Mouse (Mus musculus): Measurements from ENCODE around the gene Sp7. TPM values are rescaled to one million over a fixed set of nuclear protein-coding genes. Genes with fewer than 3 reads are reported as not detected.

The Sp7 gene
- polyA plus RNA-seq, 1 experiment = not detected

DNA sequence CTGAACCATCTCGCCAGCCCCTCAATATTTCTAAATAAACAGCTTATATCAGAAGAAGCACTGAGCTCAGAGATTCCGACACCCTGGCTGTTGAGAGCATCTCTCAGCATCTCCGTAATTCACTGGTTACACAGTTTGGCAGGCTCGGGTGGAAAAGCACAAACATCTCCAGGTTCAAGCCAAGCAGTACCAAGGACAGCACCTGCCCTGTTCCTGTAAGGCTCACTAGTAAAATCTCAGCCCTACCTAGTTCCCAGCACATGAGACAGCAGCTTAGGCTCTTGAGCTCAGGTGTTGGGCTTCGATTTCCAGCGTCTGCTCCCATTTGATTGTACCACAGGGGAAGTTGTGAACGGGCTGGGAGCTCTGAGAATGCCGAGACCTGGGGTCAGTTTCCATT, 31.7 kb downstream of the Sp7 start:
- Histone ChIP-seq H3K4me1 (ENCODE audit: control insufficient read depth, insufficient read depth, insufficient read length) (peaks cover 8% of the 10 kb centered on the region; the same call in 1 of the 2 replicates), H3K27me3 (ENCODE audit: control insufficient read depth, insufficient read depth, low read length) (no peaks in the 10 kb centered on the region), H3K27ac (ENCODE audit: insufficient read depth, low read length) (no peak overlapping the region), H3K36me3 (ENCODE audit: control insufficient read depth, insufficient read depth, low read length) (peaks cover 30% of the 10 kb centered on the region), H3K4me3 (ENCODE audit: extremely low read depth, insufficient read depth, insufficient read length) (no peak overlapping the region)
- DNase-seq (ENCODE audit: low read depth in 1 of 2, low spot score in 2 of 2) = no peak
- 93% methylated on average over 8 of the region's 8 CpGs for WGBS
- TF ChIP-seq CTCF (IDR thresholded peaks at IDR 0.05; ENCODE audit: extremely low read depth, insufficient read depth, insufficient read length, insufficient replicate concordance) = no peak
- no peak for TF ChIP-seq POLR2A (IDR thresholded peaks at IDR 0.05; ENCODE audit: low read depth, low read length)

DNA sequence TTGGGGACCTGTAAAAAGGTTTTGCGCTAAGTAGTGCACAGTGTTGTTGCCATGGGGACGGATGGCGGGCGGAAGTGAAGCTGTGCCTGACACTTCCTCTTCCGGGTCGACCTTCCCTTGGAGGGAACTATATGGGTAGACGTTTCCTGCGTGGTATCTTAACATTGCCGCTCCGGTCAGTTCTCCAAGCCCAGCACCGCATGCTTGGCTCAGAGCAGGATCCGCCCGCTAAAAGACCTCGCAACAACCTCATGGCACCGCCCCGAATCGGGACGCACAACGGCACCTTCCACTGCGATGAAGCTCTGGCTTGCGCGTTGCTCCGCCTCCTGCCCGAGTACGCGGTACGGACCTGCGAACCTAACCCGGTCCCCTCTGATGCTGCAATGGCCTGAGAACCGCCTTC, 35.4 kb downstream of the Sp7 start, which contains the start of gene Myg1:
Myg1 (plus strand) TSS at position 100 of the 406 bp plus-strand sequence.
- Histone ChIP-seq H3K4me3 (ENCODE audit: extremely low read depth, insufficient read depth, insufficient read length) (peak within 1 kb of the TSS; percentile 91), H3K27me3 (ENCODE audit: control insufficient read depth, insufficient read depth, low read length) (no peaks in the 10 kb centered on the region), H3K27ac (ENCODE audit: insufficient read depth, low read length) (peak within 1 kb of the TSS; percentile 72), H3K36me3 (ENCODE audit: control insufficient read depth, insufficient read depth, low read length) (peaks cover 11% of the 10 kb centered on the region), H3K4me1 (ENCODE audit: control insufficient read depth, insufficient read depth, insufficient read length) (peaks cover 8% of the 10 kb centered on the region; the same call in 1 of the 2 replicates)
- peak; percentile 72 to 83 for DNase-seq (ENCODE audit: low read depth in 1 of 2, low spot score in 2 of 2)
- WGBS = under 1% methylated on average over 30 of the region's 30 CpGs
- TF ChIP-seq POLR2A (IDR thresholded peaks at IDR 0.05; ENCODE audit: low read depth, low read length) = no peak
- no peak for TF ChIP-seq CTCF (IDR thresholded peaks at IDR 0.05; ENCODE audit: extremely low read depth, insufficient read depth, insufficient read length, insufficient replicate concordance)

DNA sequence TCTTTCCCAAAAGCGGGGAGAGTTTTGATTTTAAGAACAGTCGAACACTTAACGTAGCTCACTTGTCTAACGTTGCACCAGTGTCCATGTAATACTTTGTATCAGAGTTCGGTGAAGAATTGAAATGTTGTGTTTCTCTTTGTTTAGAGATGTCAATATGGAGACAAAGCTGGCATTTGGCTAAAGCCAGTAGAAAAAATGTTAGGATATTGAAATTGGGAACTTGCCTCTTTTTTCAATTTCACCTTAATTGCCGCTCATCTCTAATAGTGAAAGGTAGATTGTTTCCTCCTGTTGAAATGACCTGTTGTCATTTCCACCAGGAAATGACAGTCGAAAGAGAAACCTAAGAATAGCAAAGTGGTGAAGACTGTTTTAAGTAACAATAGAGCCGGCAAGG, 40.1 kb downstream of the Sp7 start:
- Histone ChIP-seq H3K4me1 (ENCODE audit: control insufficient read depth, insufficient read depth, insufficient read length) (peaks cover 2% of the 10 kb centered on the region; the same call in 1 of the 2 replicates), H3K27ac (ENCODE audit: insufficient read depth, low read length) (no peak overlapping the region), H3K27me3 (ENCODE audit: control insufficient read depth, insufficient read depth, low read length) (no peaks in the 10 kb centered on the region), H3K36me3 (ENCODE audit: control insufficient read depth, insufficient read depth, low read length) (peaks cover 5% of the 10 kb centered on the region; the same call in 1 of the 2 replicates), H3K4me3 (ENCODE audit: extremely low read depth, insufficient read depth, insufficient read length) (peak overlapping the region; percentile 84; the same call in 1 of the 2 replicates)
- WGBS = 48% methylated on average over 8 of the region's 8 CpGs
- DNase-seq (ENCODE audit: low read depth in 1 of 2, low spot score in 2 of 2) = no peak
- TF ChIP-seq POLR2A (IDR thresholded peaks at IDR 0.05; ENCODE audit: low read depth, low read length) (no peak), CTCF (IDR thresholded peaks at IDR 0.05; ENCODE audit: extremely low read depth, insufficient read depth, insufficient read length, insufficient replicate concordance) (no peak)

DNA sequence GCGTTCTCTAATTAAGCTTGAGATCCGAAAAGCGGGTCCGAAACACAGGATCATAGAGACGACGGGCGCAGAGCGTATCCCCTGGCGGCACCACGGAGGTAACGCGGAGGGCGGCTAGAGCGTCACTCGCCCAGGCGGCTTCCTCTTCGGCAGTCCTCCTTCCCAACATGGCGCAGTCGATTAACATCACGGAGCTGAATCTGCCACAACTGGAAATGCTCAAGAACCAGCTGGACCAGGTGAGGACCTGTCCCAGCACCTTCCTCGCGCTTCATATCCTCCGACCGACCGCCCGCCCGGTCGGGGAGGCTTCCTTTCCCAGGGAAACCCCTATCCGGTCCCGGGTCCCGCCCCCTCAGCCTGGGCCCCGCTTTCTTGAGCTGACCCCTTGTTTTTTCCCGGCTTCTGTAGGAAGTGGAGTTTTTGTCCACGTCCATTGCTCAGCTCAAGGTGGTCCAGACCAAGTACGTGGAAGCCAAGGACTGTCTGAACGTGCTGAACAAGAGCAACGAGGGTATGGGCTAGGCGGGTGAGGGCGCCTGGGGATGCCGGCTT, 40.9 kb downstream of the Sp7 start, which contains the start of gene Pfdn5:
Pfdn5 (plus strand) TSS at position 95 of the 555 bp plus-strand sequence.
- TF ChIP-seq POLR2A (IDR thresholded peaks at IDR 0.05; ENCODE audit: low read depth, low read length) = peak; percentile 31; the same call in 1 of the 2 replicates
- TF ChIP-seq CTCF (IDR thresholded peaks at IDR 0.05; ENCODE audit: extremely low read depth, insufficient read depth, insufficient read length, insufficient replicate concordance) = 0 out of 2 replicates have a peak, but pooled peaks have one; percentile 25
- H3K27ac ChIP-seq (ENCODE audit: insufficient read depth, low read length) = peak within 1 kb of the TSS; percentile 67; the same call in 1 of the 2 replicates
- no peaks in the 10 kb centered on the region for H3K27me3 ChIP-seq (ENCODE audit: control insufficient read depth, insufficient read depth, low read length)
- H3K36me3 ChIP-seq (ENCODE audit: control insufficient read depth, insufficient read depth, low read length) = peaks cover 5% of the 10 kb centered on the region; the same call in 1 of the 2 replicates
- peaks cover 2% of the 10 kb centered on the region; the same call in 1 of the 2 replicates for H3K4me1 ChIP-seq (ENCODE audit: control insufficient read depth, insufficient read depth, insufficient read length)
- DNase-seq (ENCODE audit: low read depth in 1 of 2, low spot score in 2 of 2) = peak; percentile 73 to 87
- under 1% methylated on average over 40 of the region's 40 CpGs for WGBS
- H3K4me3 ChIP-seq (ENCODE audit: extremely low read depth, insufficient read depth, insufficient read length) = peak within 1 kb of the TSS; percentile 84

DNA sequence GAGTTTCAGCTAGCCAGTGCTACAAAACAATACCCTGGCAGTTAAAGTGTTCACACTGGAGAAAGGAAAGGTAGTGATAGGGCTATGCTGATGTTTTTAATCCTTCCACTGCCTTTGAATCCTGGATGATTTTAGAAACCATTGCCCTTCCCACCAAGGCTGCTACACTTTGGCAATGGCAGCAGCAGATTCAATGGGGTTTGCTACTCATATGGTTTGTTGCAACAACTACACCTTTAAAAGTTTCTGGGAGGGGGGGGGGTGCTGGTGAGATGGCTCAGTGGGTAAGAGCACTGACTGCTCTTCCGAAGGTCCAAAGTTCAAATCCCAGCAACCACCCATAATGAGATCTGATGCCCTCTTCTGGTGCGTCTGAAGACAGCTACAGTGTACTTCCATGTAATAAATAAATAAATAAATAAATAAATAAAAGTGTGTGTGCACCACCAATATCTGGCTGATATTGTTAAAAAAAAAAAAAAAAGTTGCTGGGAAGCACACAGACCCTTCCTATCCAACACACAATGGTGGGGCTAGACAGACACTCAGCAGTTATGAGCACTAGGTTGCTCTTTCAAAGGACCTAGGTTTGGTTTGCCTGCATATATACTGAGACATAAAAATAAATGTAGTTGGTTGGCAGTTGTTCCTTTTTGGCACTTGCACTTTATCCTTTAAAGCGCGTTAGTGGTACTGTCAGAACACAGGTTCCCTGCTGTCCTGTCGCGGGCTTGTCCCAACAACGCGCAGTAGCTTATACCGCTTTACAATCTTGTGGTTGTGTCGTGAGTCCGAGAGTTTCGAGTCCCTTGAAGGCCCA, 42.1 kb downstream of the Sp7 start:
- Histone ChIP-seq H3K27ac (ENCODE audit: insufficient read depth, low read length) (no peak overlapping the region), H3K27me3 (ENCODE audit: control insufficient read depth, insufficient read depth, low read length) (no peaks in the 10 kb centered on the region), H3K4me1 (ENCODE audit: control insufficient read depth, insufficient read depth, insufficient read length) (peaks cover 2% of the 10 kb centered on the region; the same call in 1 of the 2 replicates), H3K36me3 (ENCODE audit: control insufficient read depth, insufficient read depth, low read length) (peaks cover 3% of the 10 kb centered on the region; the same call in 1 of the 2 replicates), H3K4me3 (ENCODE audit: extremely low read depth, insufficient read depth, insufficient read length) (no peak overlapping the region)
- no peak for DNase-seq (ENCODE audit: low read depth in 1 of 2, low spot score in 2 of 2)
- TF ChIP-seq CTCF (IDR thresholded peaks at IDR 0.05; ENCODE audit: extremely low read depth, insufficient read depth, insufficient read length, insufficient replicate concordance) = no peak
- no peak for TF ChIP-seq POLR2A (IDR thresholded peaks at IDR 0.05; ENCODE audit: low read depth, low read length)
- 81% methylated on average over 12 of the region's 12 CpGs for WGBS

DNA sequence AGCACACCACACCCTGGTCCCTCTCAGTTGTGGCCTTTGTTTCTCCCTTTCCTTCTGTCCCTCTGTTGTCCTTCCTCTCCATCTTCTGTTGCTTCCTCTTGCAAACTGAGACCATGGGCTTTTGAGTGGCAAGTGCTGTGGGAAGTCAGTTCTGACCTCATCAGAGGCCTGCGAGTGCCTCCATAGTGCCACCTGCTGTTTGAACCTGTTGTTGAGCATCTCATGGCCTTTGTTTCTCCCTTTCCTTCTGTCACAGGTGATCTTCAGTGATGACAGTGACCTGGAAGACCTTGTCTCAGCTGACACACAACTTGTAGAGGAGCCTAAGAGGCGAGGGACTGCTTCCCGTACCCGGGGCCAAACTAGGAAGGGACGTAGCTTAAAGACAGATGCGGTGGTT, 50.7 kb downstream of the Sp7 start:
- peak; percentile 47 to 73 for DNase-seq (ENCODE audit: low read depth in 1 of 2, low spot score in 2 of 2)
- 87% methylated on average over 6 of the region's 6 CpGs for WGBS
- H3K27ac ChIP-seq (ENCODE audit: insufficient read depth, low read length) = no peak overlapping the region
- no peaks in the 10 kb centered on the region for H3K36me3 ChIP-seq (ENCODE audit: control insufficient read depth, insufficient read depth, low read length)
- no peak overlapping the region for H3K4me3 ChIP-seq (ENCODE audit: extremely low read depth, insufficient read depth, insufficient read length)
- H3K27me3 ChIP-seq (ENCODE audit: control insufficient read depth, insufficient read depth, low read length) = no peaks in the 10 kb centered on the region
- H3K4me1 ChIP-seq (ENCODE audit: control insufficient read depth, insufficient read depth, insufficient read length) = no peaks in the 10 kb centered on the region
- TF ChIP-seq POLR2A (IDR thresholded peaks at IDR 0.05; ENCODE audit: low read depth, low read length) (no peak), CTCF (IDR thresholded peaks at IDR 0.05; ENCODE audit: extremely low read depth, insufficient read depth, insufficient read length, insufficient replicate concordance) (peak; percentile 84; the same call in 1 of the 2 replicates)
